In the genomic region with DNA sequence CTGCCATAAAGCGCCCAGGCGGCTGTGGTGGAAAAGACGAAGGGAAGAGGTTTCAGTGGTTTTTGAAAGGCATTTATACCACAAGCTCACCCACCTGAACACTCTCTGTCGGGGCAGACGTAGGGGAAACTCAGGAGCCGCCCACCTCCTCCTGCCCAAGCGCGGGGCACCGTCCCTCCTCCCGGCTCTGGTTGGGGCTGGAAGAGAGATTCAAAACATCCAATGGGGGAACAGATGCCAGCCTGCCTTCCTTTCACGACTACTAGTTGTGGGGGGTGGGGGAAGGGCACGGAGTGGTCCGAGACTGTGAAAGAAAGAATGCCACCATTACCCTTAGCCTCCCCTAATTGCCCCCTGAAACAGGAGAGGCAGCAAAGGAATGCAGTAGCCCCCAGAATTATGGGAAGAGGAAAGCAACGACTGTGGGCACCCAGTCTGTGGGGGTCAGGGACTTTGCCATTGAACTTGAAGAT, we compare ENCODE assay signal across 19 mouse cellular contexts. TPM values are rescaled to one million over a fixed set of nuclear protein-coding genes. Genes with fewer than 3 reads are reported as not detected.
DNase-seq lines count a peak whose midpoint lies in the region; ATAC-seq and TF ChIP-seq lines count a peak whose summit lies in the region.
"Had no signal": no experiment of that assay in that cellular context is flagged by ENCODE, and none has a peak within 500 bp of the region (broad histone marks: within the 10 kb centered on the region; RNA-seq: fewer than 3 reads in every experiment).

No protein-coding gene starts in this region.

- H3K36me3 ChIP-seq in hindbrain, embryonic 11.5 days (ENCODE audit: control insufficient read depth, insufficient read depth, low read length): no peaks in the 10 kb centered on the region
- H3K36me3 ChIP-seq in hindbrain, embryonic 12.5 days: no peaks in the 10 kb centered on the region
- H3K36me3 ChIP-seq in ES-Bruce4 (ENCODE audit: control insufficient read depth, insufficient read depth, low read length, poor library complexity, severe bottlenecking): no peaks in the 10 kb centered on the region
- H3K36me3 ChIP-seq in limb, embryonic 10.5 days: no peaks in the 10 kb centered on the region
- no peaks in the 10 kb centered on the region for H3K36me3 ChIP-seq in stomach, postnatal 0 days (ENCODE audit: control insufficient read depth, insufficient read depth, low read length)
- H3K36me3 ChIP-seq: embryonic facial prominence, embryonic 15.5 days; heart, embryonic 13.5 days; midbrain, embryonic 10.5 days had no signal

- 0 out of 2 replicates have a peak, but pooled peaks cover 2% of the 10 kb centered on the region for H3K4me1 ChIP-seq in hindbrain, embryonic 11.5 days (replicated peaks; ENCODE audit: control insufficient read depth, insufficient read depth, low read length)
- H3K4me1 ChIP-seq in hindbrain, embryonic 12.5 days: no peaks in the 10 kb centered on the region
- no peaks in the 10 kb centered on the region for H3K4me1 ChIP-seq in ES-Bruce4 (ENCODE audit: control insufficient read depth, insufficient read depth, low read length)
- H3K4me1 ChIP-seq in limb, embryonic 10.5 days: peaks cover 29% of the 10 kb centered on the region
- no peaks in the 10 kb centered on the region for H3K4me1 ChIP-seq in stomach, postnatal 0 days (replicated peaks; ENCODE audit: control insufficient read depth, insufficient read depth)
- H3K4me1 ChIP-seq: embryonic facial prominence, embryonic 15.5 days had no signal

- no peak for TF ChIP-seq EP300 in ES-Bruce4 (IDR thresholded peaks at IDR 0.05; ENCODE audit: insufficient read depth, low read depth, low read length)
- no peak for TF ChIP-seq EP300 in stomach, postnatal 0 days (optimal IDR thresholded peaks at IDR 0.05)

- TF ChIP-seq CTCF in ES-Bruce4 (IDR thresholded peaks at IDR 0.05; ENCODE audit: low read depth, low read length): no peak
- no peak for TF ChIP-seq CTCF in stomach, postnatal 0 days (IDR thresholded peaks at IDR 0.05; ENCODE audit: low read depth)

- no peak overlapping the region for H3K9ac ChIP-seq in hindbrain, embryonic 11.5 days (ENCODE audit: low read depth, low read length)
- H3K9ac ChIP-seq in hindbrain, embryonic 12.5 days: no peak overlapping the region
- peak overlapping the region; percentile 24; the same call in 1 of the 2 replicates for H3K9ac ChIP-seq in ES-Bruce4 (ENCODE audit: low read depth, poor library complexity, severe bottlenecking)
- H3K9ac ChIP-seq in stomach, postnatal 0 days (ENCODE audit: low read length): no peak overlapping the region
- H3K9ac ChIP-seq: embryonic facial prominence, embryonic 15.5 days; heart, embryonic 13.5 days had no signal

- no peak overlapping the region for H3K4me3 ChIP-seq in hindbrain, embryonic 11.5 days (ENCODE audit: low read depth, low read length)
- H3K4me3 ChIP-seq in hindbrain, embryonic 12.5 days: no peak overlapping the region
- H3K4me3 ChIP-seq in ES-Bruce4 (ENCODE audit: low read depth, low read length): peak overlapping the region; percentile 32
- peak overlapping the region; percentile 24; the same call in 1 of the 2 replicates for H3K4me3 ChIP-seq in limb, embryonic 10.5 days
- no peak overlapping the region for H3K4me3 ChIP-seq in stomach, postnatal 0 days (ENCODE audit: low read depth, low read length)
- H3K4me3 ChIP-seq: embryonic facial prominence, embryonic 15.5 days; heart, embryonic 13.5 days; layer of hippocampus, adult 2 months; midbrain, embryonic 10.5 days had no signal

- no peak for ATAC-seq in hindbrain, embryonic 11.5 days (ENCODE audit: low FRiP score)
- ATAC-seq in hindbrain, embryonic 12.5 days (ENCODE audit: low FRiP score): no peak
- no peak; the same call in 1 of the 2 replicates for ATAC-seq in stomach, postnatal 0 days (ENCODE audit: low FRiP score, low TSS enrichment)
- ATAC-seq: intestine, embryonic 16.5 days had no signal

- peaks cover 98% of the 10 kb centered on the region for H3K27me3 ChIP-seq in hindbrain, embryonic 11.5 days (ENCODE audit: control insufficient read depth, insufficient read depth, low read length)
- peaks cover 99% of the 10 kb centered on the region for H3K27me3 ChIP-seq in hindbrain, embryonic 12.5 days
- H3K27me3 ChIP-seq in ES-Bruce4 (ENCODE audit: control insufficient read depth, insufficient read depth, low read length, poor library complexity, severe bottlenecking): peaks cover 24% of the 10 kb centered on the region
- peaks cover 100% of the 10 kb centered on the region for H3K27me3 ChIP-seq in limb, embryonic 10.5 days (ENCODE audit: low read depth, poor library complexity, severe bottlenecking)
- peaks cover 50% of the 10 kb centered on the region for H3K27me3 ChIP-seq in stomach, postnatal 0 days (ENCODE audit: control insufficient read depth, insufficient read depth, low read length)

- under 1% methylated on average over 14 of the region's 14 CpGs for WGBS in hindbrain, embryonic 11.5 days
- 2% methylated on average over 14 of the region's 14 CpGs for WGBS in hindbrain, embryonic 12.5 days
- WGBS in limb, embryonic 10.5 days: under 1% methylated on average over 14 of the region's 14 CpGs
- WGBS in stomach, postnatal 0 days: 3% methylated on average over 14 of the region's 14 CpGs

- H3K4me2 ChIP-seq in hindbrain, embryonic 11.5 days (replicated peaks; ENCODE audit: low read depth, low read length): no peak overlapping the region
- no peak overlapping the region for H3K4me2 ChIP-seq in hindbrain, embryonic 12.5 days (replicated peaks)
- H3K4me2 ChIP-seq in stomach, postnatal 0 days (replicated peaks; ENCODE audit: low read depth): no peak overlapping the region
- H3K4me2 ChIP-seq: embryonic facial prominence, embryonic 15.5 days; heart, embryonic 13.5 days had no signal

- TF ChIP-seq POLR2A in ES-Bruce4 (IDR thresholded peaks at IDR 0.05; ENCODE audit: insufficient read depth, low read length): no peak

- H3K9me3 ChIP-seq in hindbrain, embryonic 11.5 days (ENCODE audit: control insufficient read depth, low read length): no peaks in the 10 kb centered on the region
- H3K9me3 ChIP-seq in hindbrain, embryonic 12.5 days (replicated peaks): no peaks in the 10 kb centered on the region
- H3K9me3 ChIP-seq in ES-Bruce4 (replicated peaks; ENCODE audit: control insufficient read depth, insufficient read depth, low read length, poor library complexity, severe bottlenecking): no peaks in the 10 kb centered on the region
- H3K9me3 ChIP-seq in limb, embryonic 10.5 days (replicated peaks): no peaks in the 10 kb centered on the region
- H3K9me3 ChIP-seq in stomach, postnatal 0 days (ENCODE audit: control insufficient read depth, low read length): no peaks in the 10 kb centered on the region
- H3K9me3 ChIP-seq: embryonic facial prominence, embryonic 15.5 days; heart, embryonic 13.5 days; midbrain, embryonic 10.5 days had no signal

- peak; percentile 49 for DNase-seq in hindbrain, embryonic 11.5 days (ENCODE audit: low spot score)
- peak; percentile 23 for DNase-seq in retina, postnatal 1 day
- DNase-seq in retina, embryonic 14.5 days (ENCODE audit: low spot score): no peak
- DNase-seq in limb, embryonic 10.5 days (ENCODE audit: low spot score): peak; percentile 54
- no peak for DNase-seq in stomach, postnatal 0 days (ENCODE audit: low spot score)
- DNase-seq in cerebellum, adult 18-20 months: no peak
- DNase-seq: cerebellum, adult 2 months; lung, postnatal 14 days; thymus, adult 2 months had no signal

- no peak overlapping the region for H3K27ac ChIP-seq in hindbrain, embryonic 11.5 days (ENCODE audit: low read depth, low read length)
- no peak overlapping the region for H3K27ac ChIP-seq in hindbrain, embryonic 12.5 days
- H3K27ac ChIP-seq in ES-Bruce4 (ENCODE audit: insufficient read depth, low read length): no peak overlapping the region
- no peak overlapping the region for H3K27ac ChIP-seq in limb, embryonic 10.5 days
- no peak overlapping the region for H3K27ac ChIP-seq in stomach, postnatal 0 days (replicated peaks)
- H3K27ac ChIP-seq: embryonic facial prominence, embryonic 15.5 days; heart, embryonic 13.5 days; layer of hippocampus, adult 2 months; midbrain, embryonic 10.5 days had no signal

RNA-seq across cellular contexts. Expression of gene Hoxb13, which starts 6.1 kb away (rescaled TPM):
- not detected in 2 replicates for polyA plus RNA-seq in hindbrain, embryonic 11.5 days (2014; fragmentation: Nextera tagmentation; extraction: Ambion mirVana)
- not detected in 2 replicates for polyA plus RNA-seq in hindbrain, embryonic 12.5 days (2016; fragmentation: Nextera tagmentation; extraction: Ambion mirVana)
- polyA plus RNA-seq in ES-Bruce4 (2011; ENCODE audit: insufficient read depth, insufficient read length, low read depth, missing spikeins): not detected in 2 replicates
- not detected in 2 replicates for polyA plus RNA-seq in limb, embryonic 10.5 days (2016; fragmentation: Nextera tagmentation; extraction: Ambion mirVana)
- not detected in 2 replicates for polyA plus RNA-seq in stomach, postnatal 0 days (2015; fragmentation: Nextera tagmentation; extraction: Ambion mirVana)
- polyA plus RNA-seq: cerebellum, adult 2 months; embryonic facial prominence, embryonic 15.5 days; forebrain, embryonic 11.5 days; heart, embryonic 13.5 days; limb, embryonic 11.5 days; liver, embryonic 16.5 days; midbrain, embryonic 10.5 days had no signal

Comparison
In these comparisons a context has a peak if more than half of its experiments do, and no peak if none do; other contexts are left out.
1. DNase-seq: peak in hindbrain, embryonic 11.5 days (single experiment), retina, postnatal 1 day (single experiment) and limb, embryonic 10.5 days (single experiment); none in retina, embryonic 14.5 days (single experiment), stomach, postnatal 0 days (single experiment) and cerebellum, adult 18-20 months (0 of 2).
2. H3K4me3 ChIP-seq: peak in ES-Bruce4 (single experiment) and limb, embryonic 10.5 days (single experiment); none in hindbrain, embryonic 11.5 days (single experiment), hindbrain, embryonic 12.5 days (single experiment) and stomach, postnatal 0 days (single experiment).